Mouse (Mus musculus): Measurements from ENCODE around the gene Znhit2. TPM values are rescaled to one million over a fixed set of nuclear protein-coding genes. Genes with fewer than 3 reads are reported as not detected.

The Znhit2 gene
- total RNA-seq, 1 experiment from 2014 or later = 4.8 TPM

GRCm38 (mm10) chr19:6105586-6105985 lies 44.6 kb downstream of the Znhit2 start, which contains the start of gene Naaladl1:
TSS of gene Naaladl1 (plus strand) at chr19:6105782.
- no peak for ATAC-seq (replicated peaks; ENCODE audit: insufficient number of reproducible peaks, low FRiP score, low TSS enrichment, poor library complexity, severe bottlenecking)

Other genes starting within 250 kb of the Znhit2 start
- gene Frmd8, start 185.9 kb upstream of the Znhit2 start, total RNA-seq (2017) = 32.8 to 50.6 TPM (median 34.5 TPM) in 3 replicates
- gene Slc25a45, start 183.4 kb upstream of the Znhit2 start, total RNA-seq (2017) = 64.4 to 73.5 TPM (median 69.7 TPM) in 3 replicates
- gene Tigd3, start 167.0 kb upstream of the Znhit2 start, total RNA-seq (2017) = 0.64 to 0.97 TPM (median 0.95 TPM) in 3 replicates
- 50.3 to 76.6 TPM (median 76.0 TPM) in 3 replicates for gene Dpf2, start 148.2 kb upstream of the Znhit2 start, total RNA-seq (2017)
- 14.7 to 32.1 TPM (median 27.0 TPM) in 3 replicates for gene Cdc42ep2, start 136.4 kb upstream of the Znhit2 start, total RNA-seq (2017)
- 16.7 to 31.5 TPM (median 26.8 TPM) in 3 replicates for gene Pola2, start 97.0 kb upstream of the Znhit2 start, total RNA-seq (2017)
- gene Slc22a20, start 75.0 kb upstream of the Znhit2 start, total RNA-seq (2017) = not detected in 3 replicates
- gene Capn1, start 45.3 kb upstream of the Znhit2 start, total RNA-seq (2017) = 45.8 to 78.2 TPM (median 59.2 TPM) in 3 replicates
- 7.7 to 16.8 TPM (median 11.2 TPM) in 3 replicates for gene Syvn1, start 14.6 kb upstream of the Znhit2 start, total RNA-seq (2017)
- gene Mrpl49, start 3.4 kb upstream of the Znhit2 start, total RNA-seq (2017) = 10.1 to 30.8 TPM (median 29.6 TPM) in 3 replicates
- gene Fau, start 3.3 kb upstream of the Znhit2 start, total RNA-seq (2017) = 2,354 to 3,035 TPM (median 2,719 TPM) in 3 replicates
- gene Tm7sf2, start 7.2 kb downstream of the Znhit2 start, total RNA-seq (2017) = 5.5 to 18.5 TPM (median 8.9 TPM) in 3 replicates
- gene Vps51, start 16.0 kb downstream of the Znhit2 start, total RNA-seq (2017) = 61.1 to 80.8 TPM (median 75.6 TPM) in 3 replicates
- gene Tmem262, start 18.8 kb downstream of the Znhit2 start, total RNA-seq (2017) = not detected in 3 replicates
- 0.43 TPM in 1 of 3 replicates, not detected in the others for gene Gm28374, start 21.1 kb downstream of the Znhit2 start, total RNA-seq (2017)
- 29.3 to 49.8 TPM (median 34.6 TPM) in 3 replicates for gene Zfpl1, start 23.8 kb downstream of the Znhit2 start, total RNA-seq (2017)
- 0.49 to 0.76 TPM (median 0.75 TPM) in 3 replicates for gene Cdca5, start 23.8 kb downstream of the Znhit2 start, total RNA-seq (2017)
- gene AC131692.1, start 33.2 kb downstream of the Znhit2 start, total RNA-seq (2017) = 1.4 TPM in 1 of 3 replicates, not detected in the others
- 1.3 TPM in 1 of 3 replicates, not detected in the others for gene Naaladl1, start 44.6 kb downstream of the Znhit2 start, total RNA-seq (2017)
- gene Sac3d1, start 57.5 kb downstream of the Znhit2 start, total RNA-seq (2017) = 2.1 to 2.6 TPM (median 2.1 TPM) in 3 replicates
- 8.8 to 22.5 TPM (median 11.5 TPM) in 3 replicates for gene Snx15, start 67.1 kb downstream of the Znhit2 start, total RNA-seq (2017)
- 0.78 to 5.3 TPM (median 1.9 TPM) in 3 replicates for gene Batf2, start 79.8 kb downstream of the Znhit2 start, total RNA-seq (2017)
- 4.8 to 9.6 TPM (median 5.8 TPM) in 3 replicates for gene Arl2, start 80.4 kb downstream of the Znhit2 start, total RNA-seq (2017)
- not detected in 3 replicates for gene Majin, start 123.2 kb downstream of the Znhit2 start, total RNA-seq (2017)
- not detected in 3 replicates for gene Gpha2, start 165.2 kb downstream of the Znhit2 start, total RNA-seq (2017)
- gene Ppp2r5b, start 174.7 kb downstream of the Znhit2 start, total RNA-seq (2017) = 15.6 to 22.7 TPM (median 18.0 TPM) in 3 replicates
- gene Atg2a, start 180.5 kb downstream of the Znhit2 start, total RNA-seq (2017) = 32.7 to 41.0 TPM (median 33.2 TPM) in 3 replicates
- gene Ehd1, start 215.5 kb downstream of the Znhit2 start, total RNA-seq (2017) = 40.8 to 62.5 TPM (median 59.6 TPM) in 3 replicates
- gene Cdc42bpg, start 245.3 kb downstream of the Znhit2 start, total RNA-seq (2017) = 1.9 to 4.3 TPM (median 2.2 TPM) in 3 replicates

Data from monocyte, adult 5-6 weeks (primary cell).